Mouse (Mus musculus) lung, embryonic 14.5 days (tissue): ENCODE results near the gene Zswim4. TPM values are rescaled to one million over a fixed set of nuclear protein-coding genes. Genes with fewer than 3 reads are reported as not detected.
A peak's percentile ranks its signal among the peaks of the same experiment; 100 is the strongest.

ENCODE experiments used
- ATAC-seq: fragments of 200-750 bp; cut with Nextera tagmentation; 2 replicates; pipeline ENCODE4 v1.8.0; 2017; ENCODE audit warnings: mild to moderate bottlenecking, moderate TSS enrichment, moderate library complexity; ENCODE audit not compliant: insufficient read depth
- DNase-seq: peaks from one replicate; pipeline ENCODE4 v3.0.0-alpha.2; 2015
- H3K27ac ChIP-seq: fragments of 300-500 bp; sonication (generic); 2 replicates; pipeline ENCODE4 v1.5.1; 2014; ENCODE audit warnings: low read depth, mild to moderate bottlenecking, moderate library complexity
- H3K27me3 ChIP-seq: fragments of 300-500 bp; sonication (generic); 2 replicates; pipeline ENCODE4 v1.6.1; 2014; ENCODE audit warnings: low read length, control low read depth; ENCODE audit not compliant: insufficient read depth
- H3K36me3 ChIP-seq: fragments of 300-500 bp; sonication (generic); 2 replicates; pipeline ENCODE4 v1.6.1; 2014; ENCODE audit warnings: control low read depth; ENCODE audit not compliant: insufficient read depth
- H3K4me1 ChIP-seq: fragments of 300-500 bp; sonication (generic); 2 replicates; pipeline ENCODE4 v1.6.1; 2014; ENCODE audit warnings: antibody characterized with exemption, control low read depth; ENCODE audit not compliant: insufficient read depth
- H3K4me2 ChIP-seq: fragments of 300-500 bp; sonication (generic); 2 replicates; pipeline ENCODE4 v1.6.1; 2014; ENCODE audit warnings: mild to moderate bottlenecking
- H3K4me3 ChIP-seq: fragments of 300-500 bp; sonication (generic); 2 replicates; pipeline ENCODE4 v1.5.1; 2014; ENCODE audit warnings: low read depth, low read length
- H3K9ac ChIP-seq: fragments of 300-500 bp; sonication (generic); 2 replicates; pipeline ENCODE4 v1.6.1; 2014
- H3K9me3 ChIP-seq: fragments of 300-500 bp; sonication (generic); 2 replicates; pipeline ENCODE4 v1.6.1; 2016; ENCODE audit warnings: low read depth, low read length, control low read depth
- CTCF ChIP-seq: IDR thresholded peaks from 2 replicates; pipeline ENCODE4 v1.5.1; 2016; ENCODE audit warnings: antibody characterized with exemption, low read depth
- WGBS: fragments of 180-500 bp; shearing (Covaris S2); extraction: QIAGEN DNeasy Blood & Tissue Kit; methylation state at CpG from one replicate; pipeline ENCODE4 v1.1.7; 2014; 5-methylcytosine and 5-hydroxymethylcytosine counted together
- polyA plus RNA-seq: library from polyadenylated mRNA; unstranded; fragments of >200 nt; fragmentation: Nextera tagmentation; extraction: Ambion mirVana; gene quantifications from 2 replicates; pipeline ENCODE4 v1.2.1, GENCODE M21; 2014

Gene Zswim4
- polyA plus RNA-seq, 1 experiment from 2014 or later = 14.4 TPM

- Histone ChIP-seq H3K9ac (peak within 1 kb of the TSS; percentile 76), H3K9me3 (no peaks in the 10 kb centered on the region), H3K27ac (0 out of 2 replicates have a peak within 1 kb of the TSS, but pooled peaks have one; percentile 6), H3K27me3 (no peaks in the 10 kb centered on the region), H3K4me3 (peak within 1 kb of the TSS; percentile 83), H3K36me3 (peaks cover 18% of the 10 kb centered on the region; the same call in 1 of the 2 replicates), H3K4me2 (peak within 1 kb of the TSS; percentile 81), H3K4me1 (peaks cover 4% of the 10 kb centered on the region; the same call in 1 of the 2 replicates)
- peak; percentile 100 for DNase-seq
- TF ChIP-seq CTCF = no peak
- under 1% methylated on average over 44 of the region's 44 CpGs for WGBS
- peak; percentile 100 for ATAC-seq
Observed at GRCm38 (mm10) chr8:84269950-84270773, 33.3 kb upstream of the Zswim4 start, which contains the start of gene Ccdc130. Ccdc130 (minus strand) TSS chr8:84270380.

- no peak for DNase-seq
- 88% methylated on average over 4 of the region's 4 CpGs for WGBS
- no peak for ATAC-seq
- Histone ChIP-seq H3K9ac (no peak overlapping the region), H3K4me3 (no peak overlapping the region), H3K27me3 (no peaks in the 10 kb centered on the region), H3K9me3 (no peaks in the 10 kb centered on the region), H3K4me2 (no peak overlapping the region), H3K4me1 (peaks cover 4% of the 10 kb centered on the region; the same call in 1 of the 2 replicates), H3K36me3 (peaks cover 71% of the 10 kb centered on the region), H3K27ac (no peak overlapping the region)
- TF ChIP-seq CTCF = no peak
Observed at GRCm38 (mm10) chr8:84261098-84261497, 24.2 kb upstream of the Zswim4 start.

GRCm38 (mm10) chr8:84256822-84257610 is 20.2 kb upstream of the Zswim4 start, which contains the start of gene Mri1:
Mri1 (minus strand) TSS chr8:84257326.
- Histone ChIP-seq H3K4me2 (peak within 1 kb of the TSS; percentile 97), H3K27me3 (no peaks in the 10 kb centered on the region), H3K4me3 (peak within 1 kb of the TSS; percentile 80), H3K4me1 (peaks cover 4% of the 10 kb centered on the region; the same call in 1 of the 2 replicates), H3K36me3 (peaks cover 71% of the 10 kb centered on the region), H3K9ac (peak within 1 kb of the TSS; percentile 72), H3K9me3 (no peaks in the 10 kb centered on the region), H3K27ac (peak within 1 kb of the TSS; percentile 87)
- peak; percentile 90 for ATAC-seq
- WGBS = under 1% methylated on average over 64 of the region's 64 CpGs
- DNase-seq = peak; percentile 98
- 0 out of 2 replicates have a peak, but pooled peaks have one; percentile 10 for TF ChIP-seq CTCF

- Histone ChIP-seq H3K9ac (peak overlapping the region; percentile 72), H3K36me3 (peaks cover 71% of the 10 kb centered on the region), H3K4me3 (peak overlapping the region; percentile 80), H3K27me3 (no peaks in the 10 kb centered on the region), H3K4me1 (peaks cover 4% of the 10 kb centered on the region; the same call in 1 of the 2 replicates), H3K4me2 (peak overlapping the region; percentile 97), H3K9me3 (no peaks in the 10 kb centered on the region), H3K27ac (peak overlapping the region; percentile 87)
- DNase-seq = peak; percentile 44
- peak; percentile 15 for ATAC-seq
- no peak for TF ChIP-seq CTCF
- WGBS = 12% methylated on average over 6 of the region's 6 CpGs
Observed at GRCm38 (mm10) chr8:84256458-84256821, 19.6 kb upstream of the Zswim4 start.

GRCm38 (mm10) chr8:84255858-84256257 is 19.0 kb upstream of the Zswim4 start:
- peak overlapping the region; percentile 80; the same call in 1 of the 2 replicates for H3K4me3 ChIP-seq
- ATAC-seq = no peak
- no peaks in the 10 kb centered on the region for H3K27me3 ChIP-seq
- no peak for DNase-seq
- TF ChIP-seq CTCF = no peak
- peaks cover 71% of the 10 kb centered on the region for H3K36me3 ChIP-seq
- H3K9me3 ChIP-seq = no peaks in the 10 kb centered on the region
- peak overlapping the region; percentile 97 for H3K4me2 ChIP-seq
- no peak overlapping the region for H3K27ac ChIP-seq
- H3K9ac ChIP-seq = no peak overlapping the region
- H3K4me1 ChIP-seq = peaks cover 4% of the 10 kb centered on the region; the same call in 1 of the 2 replicates
- 79% methylated on average over 3 of the region's 3 CpGs for WGBS

GRCm38 (mm10) chr8:84249257-84250170 is 12.7 kb upstream of the Zswim4 start, which contains the start of gene D8Ertd738e:
D8Ertd738e (minus strand) TSS chr8:84249719.
- no peak for TF ChIP-seq CTCF
- no peaks in the 10 kb centered on the region for H3K9me3 ChIP-seq
- peak within 1 kb of the TSS; percentile 77 for H3K4me2 ChIP-seq
- no peaks in the 10 kb centered on the region for H3K27me3 ChIP-seq
- 3% methylated on average over 52 of the region's 52 CpGs for WGBS
- peak within 1 kb of the TSS; percentile 76 for H3K4me3 ChIP-seq
- peak within 1 kb of the TSS; percentile 87 for H3K9ac ChIP-seq
- peaks cover 74% of the 10 kb centered on the region for H3K36me3 ChIP-seq
- no peaks in the 10 kb centered on the region for H3K4me1 ChIP-seq
- DNase-seq = peak; percentile 98
- H3K27ac ChIP-seq = peak within 1 kb of the TSS; percentile 80; the same call in 1 of the 2 replicates
- ATAC-seq = peak; percentile 93
